Mouse (Mus musculus) heart, adult 2 months (tissue): ENCODE data around the gene Samhd1. TPM values are rescaled to one million over a fixed set of nuclear protein-coding genes. Genes with fewer than 3 reads are reported as not detected.

ENCODE experiments used
- DNase-seq, 2 experiments: peaks; one replicate each; pipeline ENCODE4 v3.0.0; 2021
- H3K27ac ChIP-seq: fragments of 200-600 bp; 2 replicates; pipeline ENCODE4 v1.8.1; 2022
- H3K27me3 ChIP-seq: fragments of 200-500 bp; 2 replicates; pipeline ENCODE4 v1.6.1; 2012; ENCODE audit warnings: mild to moderate bottlenecking, low read length, inconsistent platforms, mixed read lengths; ENCODE audit not compliant: control insufficient read depth, insufficient read depth
- H3K36me3 ChIP-seq: fragments of 200-500 bp; 2 replicates; pipeline ENCODE4 v1.6.1; 2012; ENCODE audit warnings: low read length, inconsistent platforms; ENCODE audit not compliant: control insufficient read depth, insufficient read depth
- H3K4me1 ChIP-seq: fragments of 200-500 bp; 2 replicates; pipeline ENCODE4 v1.6.1; 2011; ENCODE audit warnings: low read length; ENCODE audit not compliant: control insufficient read depth, insufficient read depth
- H3K4me3 ChIP-seq: fragments of 200-600 bp; 2 replicates; pipeline ENCODE4 v1.8.1; 2022
- H3K79me2 ChIP-seq: fragments of 200-500 bp; replicated peaks from 2 replicates; pipeline ENCODE4 v1.6.1; 2012; ENCODE audit warnings: mild to moderate bottlenecking, inconsistent platforms, low read length, moderate library complexity, mixed read lengths; ENCODE audit not compliant: control insufficient read depth, insufficient read depth
- H3K9ac ChIP-seq: fragments of 200-500 bp; 2 replicates; pipeline ENCODE4 v1.6.1; 2012; ENCODE audit warnings: low read depth, mild to moderate bottlenecking, control low read depth, inconsistent platforms, low read length, mixed read lengths
- CTCF ChIP-seq: fragments of 200-600 bp; IDR thresholded peaks from 2 replicates; pipeline ENCODE4 v1.8.1; 2022; ENCODE audit warnings: antibody characterized with exemption, mild to moderate bottlenecking, moderate library complexity
- EP300 ChIP-seq: fragments of 200-500 bp; IDR thresholded peaks from 2 replicates; pipeline ENCODE4 v1.6.1; 2011; ENCODE audit warnings: low read depth, low read length, control low read depth; ENCODE audit not compliant: insufficient read depth
- POLR2A ChIP-seq: fragments of 200-500 bp; IDR thresholded peaks from 2 replicates; pipeline ENCODE4 v1.6.1; 2011; ENCODE audit warnings: mild to moderate bottlenecking, low read depth, low read length, control low read depth; ENCODE audit not compliant: insufficient read depth
- WGBS: fragments of 180-500 bp; shearing (Covaris S2); methylation state at CpG from one replicate; pipeline ENCODE4 v1.1.7; 2018; 5-methylcytosine and 5-hydroxymethylcytosine counted together
- intact Hi-C: fragments of 180-260 bp; cut with DNase I; formaldehyde crosslinking; loops from one replicate; pipeline ENCODE4 v1.15.1; 2025
- polyA plus RNA-seq: library from polyadenylated mRNA; depleted of rRNA; stranded (reverse); fragments of >200 nt; gene quantifications from 2 replicates; pipeline ENCODE4 v1.2.3, GENCODE M21; 2012
- total RNA-seq, 2 experiments: library from RNA; stranded (reverse); gene quantifications; 2 replicates each; pipeline ENCODE4 v1.2.3; 2021

Samhd1 gene
- total and polyA plus RNA-seq, 3 experiments = 19.8 to 23.8 (median 22.7) TPM

- Histone ChIP-seq H3K27ac (no peak overlapping the region), H3K36me3 (no peaks in the 10 kb centered on the region), H3K9ac (no peak overlapping the region), H3K79me2 (peaks cover 1% of the 10 kb centered on the region; the same call in 1 of the 2 replicates), H3K4me1 (peaks cover 2% of the 10 kb centered on the region; the same call in 1 of the 2 replicates), H3K27me3 (no peaks in the 10 kb centered on the region), H3K4me3 (no peak overlapping the region)
- DNase-seq = no peak
- intact Hi-C loops = no loop called here
- 83% methylated on average over 3 of the region's 3 CpGs for WGBS
- TF ChIP-seq EP300 = no peak
- no peak for TF ChIP-seq CTCF
- TF ChIP-seq POLR2A = no peak
Observed at GRCm38 (mm10) chr2:157057186-157057585, 77.9 kb downstream of the Samhd1 start.

- H3K4me3 ChIP-seq = no peak overlapping the region
- H3K79me2 ChIP-seq = peaks cover 1% of the 10 kb centered on the region; the same call in 1 of the 2 replicates
- 83% methylated on average over 6 of the region's 6 CpGs for WGBS
- no peak overlapping the region for H3K9ac ChIP-seq
- no peak overlapping the region; the same call in 1 of the 2 replicates for H3K27ac ChIP-seq
- peaks cover 2% of the 10 kb centered on the region; the same call in 1 of the 2 replicates for H3K4me1 ChIP-seq
- no peaks in the 10 kb centered on the region for H3K27me3 ChIP-seq
- intact Hi-C loops = loop anchor here (2.0 kb wide), 1 partner anchor 23 kb away; the partner anchor contains the start of gene Soga1
- TF ChIP-seq CTCF (no peak), EP300 (no peak), POLR2A (no peak)
- H3K36me3 ChIP-seq = no peaks in the 10 kb centered on the region
- DNase-seq = no peak
Observed at GRCm38 (mm10) chr2:157055721-157056120, 79.3 kb downstream of the Samhd1 start.

- intact Hi-C loops = loop anchor here (2.0 kb wide), 1 partner anchor 24 kb away; the partner anchor contains the start of gene Soga1
- DNase-seq = peak in 1 of 2 experiments; percentile 31
Observed at GRCm38 (mm10) chr2:157054816-157055215, 80.2 kb downstream of the Samhd1 start.

GRCm38 (mm10) chr2:157054297-157054696 lies 80.8 kb downstream of the Samhd1 start:
- Histone ChIP-seq H3K27ac (no peak overlapping the region; the same call in 1 of the 2 replicates), H3K4me3 (no peak overlapping the region), H3K79me2 (peaks cover 2% of the 10 kb centered on the region), H3K9ac (no peak overlapping the region), H3K36me3 (no peaks in the 10 kb centered on the region), H3K4me1 (peaks cover 4% of the 10 kb centered on the region; the same call in 1 of the 2 replicates), H3K27me3 (no peaks in the 10 kb centered on the region)
- intact Hi-C loops = loop anchor here (2.0 kb wide), 1 partner anchor 25 kb away; the partner anchor contains the start of gene Soga1
- DNase-seq = no peak
- 59% methylated on average over 8 of the region's 8 CpGs for WGBS
- TF ChIP-seq EP300 (no peak), CTCF (no peak)

More at GRCm38 (mm10) chr2:157054816-157055215, 80.2 kb downstream of the Samhd1 start:
- no peak overlapping the region for H3K4me3 ChIP-seq
- H3K79me2 ChIP-seq = peaks cover 2% of the 10 kb centered on the region
- H3K36me3 ChIP-seq = no peaks in the 10 kb centered on the region
- 20% methylated on average over 5 of the region's 5 CpGs for WGBS
- TF ChIP-seq CTCF (no peak), POLR2A (no peak), EP300 (no peak)
- H3K4me1 ChIP-seq = peaks cover 4% of the 10 kb centered on the region; the same call in 1 of the 2 replicates
- H3K27ac ChIP-seq = peak overlapping the region; percentile 30
- H3K27me3 ChIP-seq = no peaks in the 10 kb centered on the region
- no peak overlapping the region for H3K9ac ChIP-seq

GRCm38 (mm10) chr2:157053787-157054186 lies 81.3 kb downstream of the Samhd1 start:
- no peak overlapping the region; the same call in 1 of the 2 replicates for H3K27ac ChIP-seq
- no peak overlapping the region for H3K4me3 ChIP-seq
- H3K9ac ChIP-seq = no peak overlapping the region
- TF ChIP-seq CTCF (peak; percentile 61), POLR2A (no peak)
- WGBS = 89% methylated on average over 4 of the region's 4 CpGs
- peaks cover 2% of the 10 kb centered on the region for H3K79me2 ChIP-seq
- peaks cover 4% of the 10 kb centered on the region; the same call in 1 of the 2 replicates for H3K4me1 ChIP-seq
- intact Hi-C loops = loop anchor here (2.0 kb wide), 1 partner anchor 25 kb away; the partner anchor contains the start of gene Soga1
- no peaks in the 10 kb centered on the region for H3K36me3 ChIP-seq
- no peak for DNase-seq
- H3K27me3 ChIP-seq = no peaks in the 10 kb centered on the region

GRCm38 (mm10) chr2:157053124-157053523 lies 81.9 kb downstream of the Samhd1 start:
- Histone ChIP-seq H3K27me3 (no peaks in the 10 kb centered on the region), H3K36me3 (no peaks in the 10 kb centered on the region), H3K79me2 (peaks cover 2% of the 10 kb centered on the region; the same call in 1 of the 2 replicates), H3K4me3 (no peak overlapping the region), H3K27ac (no peak overlapping the region), H3K4me1 (peaks cover 4% of the 10 kb centered on the region; the same call in 1 of the 2 replicates), H3K9ac (no peak overlapping the region)
- TF ChIP-seq CTCF (no peak), POLR2A (no peak)
- intact Hi-C loops = no loop called here
- WGBS = 96% methylated on average over 5 of the region's 5 CpGs
- DNase-seq = no peak
